Mouse (Mus musculus): ENCODE data around the gene Mfrp. TPM values are rescaled to one million over a fixed set of nuclear protein-coding genes. Genes with fewer than 3 reads are reported as not detected.
A peak's percentile ranks its signal among the peaks of the same experiment; 100 is the strongest.
"Not testable (repeated sequence)": the region's sequence is repeated elsewhere in the genome, so short reads cannot be mapped to it uniquely, and the experiment has no call there.

The Mfrp gene
- polyA plus RNA-seq, 2 experiments, result 0.08 to 0.18 TPM

DNA sequence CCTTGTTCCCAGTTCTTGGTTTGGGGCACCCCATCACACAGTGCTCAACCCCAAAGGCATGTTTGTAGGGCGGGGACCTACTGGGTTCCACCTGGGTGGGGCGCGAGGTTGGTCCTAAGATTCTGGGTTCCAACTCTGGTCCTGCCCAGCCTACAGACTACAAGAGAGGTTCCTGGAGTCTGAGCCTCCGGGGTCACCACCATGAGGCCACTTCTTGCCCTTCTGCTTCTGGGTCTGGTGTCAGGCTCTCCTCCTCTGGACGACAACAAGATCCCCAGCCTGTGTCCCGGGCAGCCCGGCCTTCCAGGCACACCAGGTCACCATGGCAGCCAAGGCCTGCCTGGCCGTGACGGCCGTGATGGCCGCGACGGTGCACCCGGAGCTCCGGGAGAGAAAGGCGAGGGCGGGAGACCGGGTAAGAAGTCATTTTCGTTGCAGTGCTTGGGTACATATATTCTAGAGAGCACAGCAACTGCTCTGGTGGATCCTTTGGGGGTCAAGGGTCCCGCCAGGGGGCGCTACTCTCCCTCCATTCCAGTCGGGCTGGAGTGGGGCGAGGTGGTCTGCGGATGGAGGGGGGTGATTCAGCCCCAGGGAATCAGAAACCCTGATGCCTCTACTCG lies 6.1 kb downstream of the Mfrp start:
- peak overlapping the region; percentile 72 for H3K27ac ChIP-seq (replicated peaks; ENCODE audit: low read depth, low read length)
- peaks cover 39% of the 10 kb centered on the region for H3K36me3 ChIP-seq (ENCODE audit: control insufficient read depth, insufficient read depth, low read length)
- peak; percentile 33 for DNase-seq (ENCODE audit: low spot score)
- 0 out of 2 replicates have a peak overlapping the region, but pooled peaks have one; percentile 31 for H3K9ac ChIP-seq (ENCODE audit: low read depth, low read length, severe bottlenecking)
- no peak for ATAC-seq (ENCODE audit: low FRiP score, low read depth)
- no peaks in the 10 kb centered on the region for H3K9me3 ChIP-seq (ENCODE audit: control insufficient read depth, low read length)
- no peak for TF ChIP-seq POLR2A (IDR thresholded peaks at IDR 0.05; ENCODE audit: borderline replicate concordance, extremely low read depth, insufficient read depth, insufficient read length)
- peak overlapping the region; percentile 40 for H3K4me2 ChIP-seq (replicated peaks; ENCODE audit: low read depth, low read length, severe bottlenecking)
- H3K4me3 ChIP-seq (replicated peaks; ENCODE audit: low read length), result peak overlapping the region; percentile 21
- 42% methylated on average over 25 of the region's 25 CpGs for WGBS
- no peaks in the 10 kb centered on the region for H3K27me3 ChIP-seq (ENCODE audit: control insufficient read depth, insufficient read depth, low read length)
- H3K4me1 ChIP-seq (ENCODE audit: control insufficient read depth, insufficient read depth, low read length), result peaks cover 43% of the 10 kb centered on the region

DNA sequence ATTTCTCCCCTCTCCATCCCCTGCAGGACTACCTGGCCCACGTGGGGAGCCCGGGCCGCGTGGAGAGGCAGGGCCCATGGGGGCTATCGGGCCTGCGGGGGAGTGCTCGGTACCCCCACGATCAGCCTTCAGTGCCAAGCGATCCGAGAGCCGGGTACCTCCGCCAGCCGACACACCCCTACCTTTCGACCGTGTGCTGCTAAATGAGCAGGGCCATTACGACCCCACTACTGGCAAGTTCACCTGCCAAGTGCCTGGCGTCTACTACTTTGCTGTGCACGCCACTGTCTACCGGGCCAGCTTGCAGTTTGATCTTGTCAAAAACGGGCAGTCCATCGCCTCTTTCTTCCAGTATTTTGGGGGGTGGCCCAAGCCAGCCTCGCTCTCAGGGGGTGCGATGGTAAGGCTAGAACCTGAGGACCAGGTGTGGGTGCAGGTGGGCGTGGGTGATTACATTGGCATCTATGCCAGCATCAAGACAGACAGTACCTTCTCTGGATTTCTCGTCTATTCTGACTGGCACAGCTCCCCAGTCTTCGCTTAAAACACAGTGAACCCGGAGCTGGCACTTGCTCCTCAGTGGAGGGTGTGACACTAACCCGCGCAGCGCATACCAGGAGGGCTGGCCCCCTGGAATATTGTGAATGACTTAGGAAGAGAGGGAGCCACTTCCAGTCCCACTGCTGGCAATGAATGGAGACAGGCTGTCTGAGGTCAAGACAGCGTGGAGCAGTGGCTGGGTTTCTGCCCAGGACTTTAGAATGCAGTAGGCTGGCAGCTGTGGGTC lies 6.9 kb downstream of the Mfrp start:
- WGBS, result 75% methylated on average over 31 of the region's 31 CpGs
- Histone ChIP-seq H3K4me1 (ENCODE audit: control insufficient read depth, insufficient read depth, low read length) (peaks cover 43% of the 10 kb centered on the region), H3K36me3 (ENCODE audit: control insufficient read depth, insufficient read depth, low read length) (peaks cover 39% of the 10 kb centered on the region), H3K27ac (replicated peaks; ENCODE audit: low read depth, low read length) (no peak overlapping the region), H3K4me3 (replicated peaks; ENCODE audit: low read length) (0 out of 2 replicates have a peak overlapping the region, but pooled peaks have one; percentile 21), H3K9ac (ENCODE audit: low read depth, low read length, severe bottlenecking) (peak overlapping the region; percentile 31; the same call in 1 of the 2 replicates), H3K9me3 (ENCODE audit: control insufficient read depth, low read length) (no peaks in the 10 kb centered on the region), H3K27me3 (ENCODE audit: control insufficient read depth, insufficient read depth, low read length) (no peaks in the 10 kb centered on the region), H3K4me2 (replicated peaks; ENCODE audit: low read depth, low read length, severe bottlenecking) (peak overlapping the region; percentile 41)
- TF ChIP-seq POLR2A (IDR thresholded peaks at IDR 0.05; ENCODE audit: borderline replicate concordance, extremely low read depth, insufficient read depth, insufficient read length), result no peak
- ATAC-seq (ENCODE audit: low FRiP score, low read depth) (no peak), DNase-seq (ENCODE audit: low spot score) (no peak)

- TF ChIP-seq POLR2A (IDR thresholded peaks at IDR 0.05; ENCODE audit: borderline replicate concordance, extremely low read depth, insufficient read depth, insufficient read length), result no peak
- WGBS, result 15% methylated on average over 9 of the region's 9 CpGs
- Histone ChIP-seq H3K27ac (replicated peaks; ENCODE audit: low read depth, low read length) (no peak overlapping the region), H3K4me1 (ENCODE audit: control insufficient read depth, insufficient read depth, low read length) (peaks cover 43% of the 10 kb centered on the region), H3K9ac (ENCODE audit: low read depth, low read length, severe bottlenecking) (0 out of 2 replicates have a peak overlapping the region, but pooled peaks have one; percentile 41), H3K27me3 (ENCODE audit: control insufficient read depth, insufficient read depth, low read length) (no peaks in the 10 kb centered on the region), H3K36me3 (ENCODE audit: control insufficient read depth, insufficient read depth, low read length) (peaks cover 33% of the 10 kb centered on the region), H3K4me2 (replicated peaks; ENCODE audit: low read depth, low read length, severe bottlenecking) (peak overlapping the region; percentile 41), H3K4me3 (replicated peaks; ENCODE audit: low read length) (peak overlapping the region; percentile 22), H3K9me3 (ENCODE audit: control insufficient read depth, low read length) (no peaks in the 10 kb centered on the region)
- peak; percentile 86 for DNase-seq (ENCODE audit: low spot score)
- no peak for ATAC-seq (ENCODE audit: low FRiP score, low read depth)
Observed at GRCm38 (mm10) chr9:44109360-44110095, 8.0 kb downstream of the Mfrp start.

- not testable (repeated sequence) for H3K9me3 ChIP-seq (ENCODE audit: control insufficient read depth, low read length); DNase-seq (ENCODE audit: low spot score); H3K27me3 ChIP-seq (ENCODE audit: control insufficient read depth, insufficient read depth, low read length); ATAC-seq (ENCODE audit: low FRiP score, low read depth); H3K27ac ChIP-seq (replicated peaks; ENCODE audit: low read depth, low read length); H3K9ac ChIP-seq (ENCODE audit: low read depth, low read length, severe bottlenecking)
- Histone ChIP-seq H3K4me1 (ENCODE audit: control insufficient read depth, insufficient read depth, low read length) (peaks cover 36% of the 10 kb centered on the region), H3K4me3 (replicated peaks; ENCODE audit: low read length) (peak overlapping the region; percentile 69), H3K4me2 (replicated peaks; ENCODE audit: low read depth, low read length, severe bottlenecking) (peak overlapping the region; percentile 47), H3K36me3 (ENCODE audit: control insufficient read depth, insufficient read depth, low read length) (peaks cover 20% of the 10 kb centered on the region)
- WGBS, result 71% methylated on average over 9 of the region's 12 CpGs
Observed at GRCm38 (mm10) chr9:44111909-44112308, 10.4 kb downstream of the Mfrp start.
